Mouse (Mus musculus): ENCODE results near the gene Cdh3. TPM values are rescaled to one million over a fixed set of nuclear protein-coding genes. Genes with fewer than 3 reads are reported as not detected.

The Cdh3 gene
- polyA plus RNA-seq, 1 experiment from 2014 or later, result 40.7 TPM

GRCm38 (mm10) chr8:106516581-106516980 lies 5.9 kb downstream of the Cdh3 start:
- no peaks in the 10 kb centered on the region for H3K36me3 ChIP-seq (ENCODE audit: control insufficient read depth, insufficient read depth, low read length)
- H3K4me3 ChIP-seq (ENCODE audit: low read depth, low read length), result no peak overlapping the region
- ATAC-seq (ENCODE audit: insufficient number of reproducible peaks, low FRiP score, low TSS enrichment, low read depth) (peak; percentile 33; the same call in 1 of the 2 replicates), DNase-seq (ENCODE audit: low spot score) (peak; percentile 48)
- no peak overlapping the region for H3K4me2 ChIP-seq (ENCODE audit: low read depth, severe bottlenecking)
- peaks cover 20% of the 10 kb centered on the region for H3K4me1 ChIP-seq (ENCODE audit: control insufficient read depth, insufficient read depth, low read length)
- no peaks in the 10 kb centered on the region for H3K9me3 ChIP-seq (ENCODE audit: control insufficient read depth, low read length)
- no peak overlapping the region for H3K27ac ChIP-seq (replicated peaks; ENCODE audit: low read depth, low read length)
- H3K27me3 ChIP-seq (ENCODE audit: control insufficient read depth, insufficient read depth, low read length), result no peaks in the 10 kb centered on the region
- H3K9ac ChIP-seq (ENCODE audit: low read length), result no peak overlapping the region
- 24% methylated on average over 2 of the region's 2 CpGs for WGBS

- 10% methylated on average over 3 of the region's 3 CpGs for WGBS
- H3K36me3 ChIP-seq (ENCODE audit: control insufficient read depth, insufficient read depth, low read length), result no peaks in the 10 kb centered on the region
- H3K4me1 ChIP-seq (ENCODE audit: control insufficient read depth, insufficient read depth, low read length), result peaks cover 19% of the 10 kb centered on the region
- no peak for DNase-seq (ENCODE audit: low spot score)
- no peak overlapping the region for H3K4me2 ChIP-seq (ENCODE audit: low read depth, severe bottlenecking)
- H3K9me3 ChIP-seq (ENCODE audit: control insufficient read depth, low read length), result no peaks in the 10 kb centered on the region
- H3K4me3 ChIP-seq (ENCODE audit: low read depth, low read length), result no peak overlapping the region
- H3K9ac ChIP-seq (ENCODE audit: low read length), result no peak overlapping the region
- H3K27me3 ChIP-seq (ENCODE audit: control insufficient read depth, insufficient read depth, low read length), result no peaks in the 10 kb centered on the region
- no peak overlapping the region for H3K27ac ChIP-seq (replicated peaks; ENCODE audit: low read depth, low read length)
- peak; percentile 41; the same call in 1 of the 2 replicates for ATAC-seq (ENCODE audit: insufficient number of reproducible peaks, low FRiP score, low TSS enrichment, low read depth)
Measured at GRCm38 (mm10) chr8:106518763-106519162, 8.1 kb downstream of the Cdh3 start.

GRCm38 (mm10) chr8:106520578-106520977 lies 9.9 kb downstream of the Cdh3 start:
- no peak overlapping the region for H3K9ac ChIP-seq (ENCODE audit: low read length)
- H3K4me1 ChIP-seq (ENCODE audit: control insufficient read depth, insufficient read depth, low read length), result peaks cover 19% of the 10 kb centered on the region
- H3K4me2 ChIP-seq (ENCODE audit: low read depth, severe bottlenecking), result no peak overlapping the region
- DNase-seq (ENCODE audit: low spot score) (no peak), ATAC-seq (ENCODE audit: insufficient number of reproducible peaks, low FRiP score, low TSS enrichment, low read depth) (no peak)
- H3K27ac ChIP-seq (replicated peaks; ENCODE audit: low read depth, low read length), result no peak overlapping the region
- no peaks in the 10 kb centered on the region for H3K9me3 ChIP-seq (ENCODE audit: control insufficient read depth, low read length)
- H3K36me3 ChIP-seq (ENCODE audit: control insufficient read depth, insufficient read depth, low read length), result no peaks in the 10 kb centered on the region
- H3K4me3 ChIP-seq (ENCODE audit: low read depth, low read length), result no peak overlapping the region
- H3K27me3 ChIP-seq (ENCODE audit: control insufficient read depth, insufficient read depth, low read length), result no peaks in the 10 kb centered on the region
- 77% methylated on average over 7 of the region's 7 CpGs for WGBS

- Histone ChIP-seq H3K4me3 (ENCODE audit: low read depth, low read length) (no peak overlapping the region), H3K27me3 (ENCODE audit: control insufficient read depth, insufficient read depth, low read length) (no peaks in the 10 kb centered on the region), H3K27ac (replicated peaks; ENCODE audit: low read depth, low read length) (no peak overlapping the region), H3K4me2 (ENCODE audit: low read depth, severe bottlenecking) (no peak overlapping the region), H3K9ac (ENCODE audit: low read length) (no peak overlapping the region), H3K4me1 (ENCODE audit: control insufficient read depth, insufficient read depth, low read length) (peaks cover 11% of the 10 kb centered on the region), H3K36me3 (ENCODE audit: control insufficient read depth, insufficient read depth, low read length) (no peaks in the 10 kb centered on the region), H3K9me3 (ENCODE audit: control insufficient read depth, low read length) (no peaks in the 10 kb centered on the region)
- DNase-seq (ENCODE audit: low spot score), result no peak
- 26% methylated on average over 9 of the region's 9 CpGs for WGBS
- ATAC-seq (ENCODE audit: insufficient number of reproducible peaks, low FRiP score, low TSS enrichment, low read depth), result no peak
Measured at GRCm38 (mm10) chr8:106521845-106522244, 11.2 kb downstream of the Cdh3 start.

- WGBS, result 44% methylated on average over 6 of the region's 6 CpGs
- ATAC-seq (ENCODE audit: insufficient number of reproducible peaks, low FRiP score, low TSS enrichment, low read depth), result no peak
- Histone ChIP-seq H3K27me3 (ENCODE audit: control insufficient read depth, insufficient read depth, low read length) (no peaks in the 10 kb centered on the region), H3K9ac (ENCODE audit: low read length) (no peak overlapping the region), H3K4me1 (ENCODE audit: control insufficient read depth, insufficient read depth, low read length) (peaks cover 3% of the 10 kb centered on the region; the same call in 1 of the 2 replicates), H3K36me3 (ENCODE audit: control insufficient read depth, insufficient read depth, low read length) (peaks cover 3% of the 10 kb centered on the region; the same call in 1 of the 2 replicates), H3K27ac (replicated peaks; ENCODE audit: low read depth, low read length) (no peak overlapping the region), H3K4me2 (ENCODE audit: low read depth, severe bottlenecking) (no peak overlapping the region), H3K9me3 (ENCODE audit: control insufficient read depth, low read length) (no peaks in the 10 kb centered on the region), H3K4me3 (ENCODE audit: low read depth, low read length) (no peak overlapping the region)
- DNase-seq (ENCODE audit: low spot score), result no peak
Measured at GRCm38 (mm10) chr8:106526725-106527124, 16.0 kb downstream of the Cdh3 start.

- Histone ChIP-seq H3K36me3 (ENCODE audit: control insufficient read depth, insufficient read depth, low read length) (peaks cover 3% of the 10 kb centered on the region; the same call in 1 of the 2 replicates), H3K4me1 (ENCODE audit: control insufficient read depth, insufficient read depth, low read length) (peaks cover 1% of the 10 kb centered on the region; the same call in 1 of the 2 replicates), H3K4me2 (ENCODE audit: low read depth, severe bottlenecking) (no peak overlapping the region), H3K27ac (replicated peaks; ENCODE audit: low read depth, low read length) (no peak overlapping the region), H3K4me3 (ENCODE audit: low read depth, low read length) (no peak overlapping the region), H3K9me3 (ENCODE audit: control insufficient read depth, low read length) (no peaks in the 10 kb centered on the region), H3K27me3 (ENCODE audit: control insufficient read depth, insufficient read depth, low read length) (no peaks in the 10 kb centered on the region), H3K9ac (ENCODE audit: low read length) (no peak overlapping the region)
- DNase-seq (ENCODE audit: low spot score), result peak; percentile 49
- ATAC-seq (ENCODE audit: insufficient number of reproducible peaks, low FRiP score, low TSS enrichment, low read depth), result no peak
- whole genome bisulfite sequencing, result 82% methylated on average over 9 of the region's 9 CpGs
Measured at GRCm38 (mm10) chr8:106527241-106528036, 16.7 kb downstream of the Cdh3 start.

- no peak overlapping the region for H3K27ac ChIP-seq (replicated peaks; ENCODE audit: low read depth, low read length)
- DNase-seq (ENCODE audit: low spot score), result no peak
- no peak overlapping the region for H3K4me2 ChIP-seq (ENCODE audit: low read depth, severe bottlenecking)
- no peaks in the 10 kb centered on the region; the same call in 1 of the 2 replicates for H3K4me1 ChIP-seq (ENCODE audit: control insufficient read depth, insufficient read depth, low read length)
- H3K27me3 ChIP-seq (ENCODE audit: control insufficient read depth, insufficient read depth, low read length), result no peaks in the 10 kb centered on the region
- H3K9me3 ChIP-seq (ENCODE audit: control insufficient read depth, low read length), result no peaks in the 10 kb centered on the region
- no peak for ATAC-seq (ENCODE audit: insufficient number of reproducible peaks, low FRiP score, low TSS enrichment, low read depth)
- H3K4me3 ChIP-seq (ENCODE audit: low read depth, low read length), result no peak overlapping the region
- WGBS, result 76% methylated on average over 9 of the region's 9 CpGs
- H3K36me3 ChIP-seq (ENCODE audit: control insufficient read depth, insufficient read depth, low read length), result peaks cover 3% of the 10 kb centered on the region; the same call in 1 of the 2 replicates
- H3K9ac ChIP-seq (ENCODE audit: low read length), result no peak overlapping the region
Measured at GRCm38 (mm10) chr8:106528596-106529249, 18.0 kb downstream of the Cdh3 start.

GRCm38 (mm10) chr8:106529885-106530482 lies 19.3 kb downstream of the Cdh3 start:
- H3K9ac ChIP-seq (ENCODE audit: low read length), result no peak overlapping the region
- no peak overlapping the region for H3K4me3 ChIP-seq (ENCODE audit: low read depth, low read length)
- H3K4me1 ChIP-seq (ENCODE audit: control insufficient read depth, insufficient read depth, low read length), result no peaks in the 10 kb centered on the region; the same call in 1 of the 2 replicates
- no peak overlapping the region for H3K27ac ChIP-seq (replicated peaks; ENCODE audit: low read depth, low read length)
- no peak for ATAC-seq (ENCODE audit: insufficient number of reproducible peaks, low FRiP score, low TSS enrichment, low read depth)
- H3K27me3 ChIP-seq (ENCODE audit: control insufficient read depth, insufficient read depth, low read length), result no peaks in the 10 kb centered on the region
- 91% methylated on average over 10 of the region's 10 CpGs for WGBS
- DNase-seq (ENCODE audit: low spot score), result no peak
- peaks cover 3% of the 10 kb centered on the region; the same call in 1 of the 2 replicates for H3K36me3 ChIP-seq (ENCODE audit: control insufficient read depth, insufficient read depth, low read length)
- H3K4me2 ChIP-seq (ENCODE audit: low read depth, severe bottlenecking), result no peak overlapping the region
- H3K9me3 ChIP-seq (ENCODE audit: control insufficient read depth, low read length), result no peaks in the 10 kb centered on the region
